Mouse (Mus musculus): ENCODE data around the gene Zfp706. TPM values are rescaled to one million over a fixed set of nuclear protein-coding genes. Genes with fewer than 3 reads are reported as not detected.
A peak's percentile ranks its signal among the peaks of the same experiment; 100 is the strongest.

Gene Zfp706
- polyA plus RNA-seq, 1 experiment from 2014 or later, result 353 TPM

- H3K36me3 ChIP-seq (ENCODE audit: control insufficient read depth, insufficient read depth, low read length), result no peaks in the 10 kb centered on the region
- H3K9me3 ChIP-seq (replicated peaks; ENCODE audit: control insufficient read depth, low read length), result no peaks in the 10 kb centered on the region
- H3K27ac ChIP-seq (ENCODE audit: low read depth, low read length), result no peak overlapping the region
- DNase-seq (ENCODE audit: low spot score) (no peak), ATAC-seq (no peak)
- peaks cover 5% of the 10 kb centered on the region; the same call in 1 of the 2 replicates for H3K4me1 ChIP-seq (ENCODE audit: control insufficient read depth, insufficient read depth, low read length)
- 92% methylated on average over 13 of the region's 13 CpGs for WGBS
- no peaks in the 10 kb centered on the region for H3K27me3 ChIP-seq (replicated peaks; ENCODE audit: control insufficient read depth, insufficient read depth, low read length)
- H3K9ac ChIP-seq (ENCODE audit: low read length), result no peak overlapping the region
- no peak overlapping the region for H3K4me3 ChIP-seq (ENCODE audit: low read depth, low read length)
- no peak overlapping the region for H3K4me2 ChIP-seq (ENCODE audit: low read length)
Measured at GRCm38 (mm10) chr15:36987976-36988717, 19.4 kb downstream of the Zfp706 start.

DNA sequence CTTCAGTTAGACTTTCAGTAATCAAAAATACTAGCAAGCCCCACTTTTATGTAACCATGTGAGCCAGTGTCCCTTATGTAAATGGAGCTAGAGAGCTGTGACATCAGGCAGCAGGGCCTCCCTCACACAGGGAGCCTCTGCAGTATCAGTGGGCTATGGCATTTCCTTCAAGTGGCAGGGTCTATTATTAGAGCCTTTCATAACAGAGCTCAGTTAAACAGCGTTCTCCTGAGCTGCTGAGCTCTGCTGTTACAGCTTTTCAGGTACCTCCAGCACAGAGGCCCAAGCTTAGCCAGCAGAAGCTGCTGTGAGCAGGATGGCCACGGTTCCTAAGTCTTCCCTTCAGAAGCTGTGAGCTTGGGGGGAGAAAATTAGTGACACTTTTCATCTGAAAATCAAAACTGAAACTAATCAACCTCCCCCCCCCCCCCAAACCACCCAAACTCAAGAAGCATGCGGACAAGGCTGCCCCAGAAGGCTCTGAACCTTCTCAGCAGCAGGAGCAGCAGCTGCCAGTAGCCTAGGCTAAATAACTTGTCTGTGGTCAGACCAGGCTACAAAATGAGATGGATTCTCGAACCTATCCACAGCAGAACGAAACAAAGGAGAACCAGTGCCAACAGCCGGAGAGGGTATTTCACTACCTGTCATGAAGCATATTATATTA, 20.2 kb downstream of the Zfp706 start:
- H3K27ac ChIP-seq (ENCODE audit: low read depth, low read length), result 0 out of 2 replicates have a peak overlapping the region, but pooled peaks have one; percentile 14

GRCm38 (mm10) chr15:36985567-36985925, 22.0 kb downstream of the Zfp706 start:
- Histone ChIP-seq H3K27ac (ENCODE audit: low read depth, low read length) (no peak overlapping the region), H3K27me3 (replicated peaks; ENCODE audit: control insufficient read depth, insufficient read depth, low read length) (no peaks in the 10 kb centered on the region), H3K4me3 (ENCODE audit: low read depth, low read length) (no peak overlapping the region), H3K9me3 (replicated peaks; ENCODE audit: control insufficient read depth, low read length) (no peaks in the 10 kb centered on the region), H3K9ac (ENCODE audit: low read length) (no peak overlapping the region), H3K36me3 (ENCODE audit: control insufficient read depth, insufficient read depth, low read length) (no peaks in the 10 kb centered on the region), H3K4me2 (ENCODE audit: low read length) (no peak overlapping the region), H3K4me1 (ENCODE audit: control insufficient read depth, insufficient read depth, low read length) (peaks cover 5% of the 10 kb centered on the region; the same call in 1 of the 2 replicates)
- no peak for ATAC-seq
- no peak for DNase-seq (ENCODE audit: low spot score)
- 73% methylated on average over 6 of the region's 6 CpGs for WGBS

More for the DNA sequence above, 20.2 kb downstream of the Zfp706 start:
- no peaks in the 10 kb centered on the region for H3K36me3 ChIP-seq (ENCODE audit: control insufficient read depth, insufficient read depth, low read length)
- whole genome bisulfite sequencing, result 54% methylated on average over 6 of the region's 6 CpGs
- H3K9ac ChIP-seq (ENCODE audit: low read length), result no peak overlapping the region
- peak; percentile 34; the same call in 1 of the 2 replicates for ATAC-seq
- no peak for DNase-seq (ENCODE audit: low spot score)
- H3K4me1 ChIP-seq (ENCODE audit: control insufficient read depth, insufficient read depth, low read length), result peaks cover 5% of the 10 kb centered on the region; the same call in 1 of the 2 replicates
- no peaks in the 10 kb centered on the region for H3K9me3 ChIP-seq (replicated peaks; ENCODE audit: control insufficient read depth, low read length)
- H3K4me2 ChIP-seq (ENCODE audit: low read length), result no peak overlapping the region
- no peaks in the 10 kb centered on the region for H3K27me3 ChIP-seq (replicated peaks; ENCODE audit: control insufficient read depth, insufficient read depth, low read length)
- no peak overlapping the region for H3K4me3 ChIP-seq (ENCODE audit: low read depth, low read length)

GRCm38 (mm10) chr15:36984921-36985566, 22.5 kb downstream of the Zfp706 start:
- ATAC-seq, result no peak
- DNase-seq (ENCODE audit: low spot score), result no peak
- Histone ChIP-seq H3K9me3 (replicated peaks; ENCODE audit: control insufficient read depth, low read length) (no peaks in the 10 kb centered on the region), H3K9ac (ENCODE audit: low read length) (no peak overlapping the region), H3K36me3 (ENCODE audit: control insufficient read depth, insufficient read depth, low read length) (no peaks in the 10 kb centered on the region), H3K4me3 (ENCODE audit: low read depth, low read length) (no peak overlapping the region), H3K27ac (ENCODE audit: low read depth, low read length) (no peak overlapping the region), H3K4me1 (ENCODE audit: control insufficient read depth, insufficient read depth, low read length) (peaks cover 9% of the 10 kb centered on the region), H3K4me2 (ENCODE audit: low read length) (no peak overlapping the region), H3K27me3 (replicated peaks; ENCODE audit: control insufficient read depth, insufficient read depth, low read length) (no peaks in the 10 kb centered on the region)
- 81% methylated on average over 1 of the region's 1 CpGs for WGBS

GRCm38 (mm10) chr15:36983455-36983854, 24.1 kb downstream of the Zfp706 start:
- 72% methylated on average over 3 of the region's 3 CpGs for WGBS
- Histone ChIP-seq H3K4me1 (ENCODE audit: control insufficient read depth, insufficient read depth, low read length) (peaks cover 16% of the 10 kb centered on the region), H3K4me2 (ENCODE audit: low read length) (no peak overlapping the region), H3K4me3 (ENCODE audit: low read depth, low read length) (no peak overlapping the region), H3K27ac (ENCODE audit: low read depth, low read length) (no peak overlapping the region), H3K36me3 (ENCODE audit: control insufficient read depth, insufficient read depth, low read length) (no peaks in the 10 kb centered on the region), H3K27me3 (replicated peaks; ENCODE audit: control insufficient read depth, insufficient read depth, low read length) (no peaks in the 10 kb centered on the region), H3K9me3 (replicated peaks; ENCODE audit: control insufficient read depth, low read length) (no peaks in the 10 kb centered on the region), H3K9ac (ENCODE audit: low read length) (no peak overlapping the region)
- no peak for DNase-seq (ENCODE audit: low spot score)
- no peak for ATAC-seq

DNA sequence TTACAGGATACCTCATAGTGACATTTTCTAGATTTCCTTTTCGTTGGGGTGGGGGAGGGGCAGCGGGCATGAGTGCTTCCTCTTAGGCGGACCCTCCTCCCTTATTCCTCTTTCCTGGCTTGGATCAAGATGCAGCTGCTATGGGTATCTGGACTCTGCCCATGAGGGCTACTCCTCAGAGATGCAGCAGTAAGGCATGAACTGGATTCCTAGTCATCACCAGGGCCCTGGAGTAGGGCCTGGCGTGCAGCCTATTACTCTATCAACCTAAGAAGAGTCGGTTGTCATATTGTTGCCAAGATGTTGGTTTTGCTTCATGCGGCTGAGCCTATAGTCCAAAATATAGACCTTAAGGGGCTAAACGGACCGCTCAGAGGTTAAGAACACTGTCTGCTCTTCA, 27.3 kb downstream of the Zfp706 start:
- peak overlapping the region; percentile 63 for H3K4me2 ChIP-seq (ENCODE audit: low read length)
- H3K4me3 ChIP-seq (ENCODE audit: low read depth, low read length), result peak overlapping the region; percentile 32; the same call in 1 of the 2 replicates
- no peaks in the 10 kb centered on the region for H3K9me3 ChIP-seq (replicated peaks; ENCODE audit: control insufficient read depth, low read length)
- peak; percentile 23 for DNase-seq (ENCODE audit: low spot score)
- H3K27ac ChIP-seq (ENCODE audit: low read depth, low read length), result peak overlapping the region; percentile 44; the same call in 1 of the 2 replicates
- H3K4me1 ChIP-seq (ENCODE audit: control insufficient read depth, insufficient read depth, low read length), result peaks cover 11% of the 10 kb centered on the region
- no peaks in the 10 kb centered on the region for H3K36me3 ChIP-seq (ENCODE audit: control insufficient read depth, insufficient read depth, low read length)
- peak; percentile 43 for ATAC-seq
- H3K27me3 ChIP-seq (replicated peaks; ENCODE audit: control insufficient read depth, insufficient read depth, low read length), result no peaks in the 10 kb centered on the region
- 45% methylated on average over 8 of the region's 8 CpGs for WGBS
- peak overlapping the region; percentile 60 for H3K9ac ChIP-seq (ENCODE audit: low read length)

GRCm38 (mm10) chr15:36979488-36980201, 27.9 kb downstream of the Zfp706 start:
- H3K4me3 ChIP-seq (ENCODE audit: low read depth, low read length), result peak overlapping the region; percentile 32
- peaks cover 11% of the 10 kb centered on the region for H3K4me1 ChIP-seq (ENCODE audit: control insufficient read depth, insufficient read depth, low read length)
- no peaks in the 10 kb centered on the region for H3K36me3 ChIP-seq (ENCODE audit: control insufficient read depth, insufficient read depth, low read length)
- ATAC-seq, result peak; percentile 94
- H3K9me3 ChIP-seq (replicated peaks; ENCODE audit: control insufficient read depth, low read length), result no peaks in the 10 kb centered on the region
- H3K9ac ChIP-seq (ENCODE audit: low read length), result peak overlapping the region; percentile 60
- peak overlapping the region; percentile 72 for H3K27ac ChIP-seq (ENCODE audit: low read depth, low read length)
- peak overlapping the region; percentile 63 for H3K4me2 ChIP-seq (ENCODE audit: low read length)
- peak; percentile 76 for DNase-seq (ENCODE audit: low spot score)
- H3K27me3 ChIP-seq (replicated peaks; ENCODE audit: control insufficient read depth, insufficient read depth, low read length), result no peaks in the 10 kb centered on the region
- 3% methylated on average over 20 of the region's 20 CpGs for WGBS

GRCm38 (mm10) chr15:36979159-36979487, 28.4 kb downstream of the Zfp706 start:
- H3K4me1 ChIP-seq (ENCODE audit: control insufficient read depth, insufficient read depth, low read length), result peaks cover 11% of the 10 kb centered on the region
- peak overlapping the region; percentile 60 for H3K9ac ChIP-seq (ENCODE audit: low read length)
- H3K27me3 ChIP-seq (replicated peaks; ENCODE audit: control insufficient read depth, insufficient read depth, low read length), result no peaks in the 10 kb centered on the region
- peak overlapping the region; percentile 72 for H3K27ac ChIP-seq (ENCODE audit: low read depth, low read length)
- 27% methylated on average over 5 of the region's 5 CpGs for WGBS
- DNase-seq (ENCODE audit: low spot score), result no peak
- ATAC-seq, result peak; percentile 22
- H3K9me3 ChIP-seq (replicated peaks; ENCODE audit: control insufficient read depth, low read length), result no peaks in the 10 kb centered on the region
- no peaks in the 10 kb centered on the region for H3K36me3 ChIP-seq (ENCODE audit: control insufficient read depth, insufficient read depth, low read length)
- peak overlapping the region; percentile 32 for H3K4me3 ChIP-seq (ENCODE audit: low read depth, low read length)
- H3K4me2 ChIP-seq (ENCODE audit: low read length), result peak overlapping the region; percentile 63
